Mouse (Mus musculus) megakaryocyte, adult 5-6 weeks (primary cell): ENCODE data around the gene Olfr1344. TPM values are rescaled to one million over a fixed set of nuclear protein-coding genes. Genes with fewer than 3 reads are reported as not detected.

Source experiments
- total RNA-seq, 2 experiments: library from RNA; stranded (forward) in 1 of 2; stranded (reverse) in 1 of 2; fragments of 153-499, 151-499 nt in 1 of 2; fragments of 221-1000, 200-1000 nt in 1 of 2; gene quantifications; 2 replicates each; pipeline versions ENCODE4 v1.2.3 to v1.2.4; 2015 to 2017

Olfr1344 gene
- total RNA-seq, 2 experiments from 2014 or later, result not detected

Other genes starting within 250 kb of the Olfr1344 start
- gene Galp, start 241.6 kb upstream of the Olfr1344 start, total RNA-seq (2015), result not detected in 2 replicates
- not detected in 2 replicates for gene Galp, start 241.6 kb upstream of the Olfr1344 start, total RNA-seq (2017)
- not detected in 2 replicates for gene Zscan5b, start 216.4 kb upstream of the Olfr1344 start, total RNA-seq (2015)
- not detected in 2 replicates for gene Zscan5b, start 216.4 kb upstream of the Olfr1344 start, total RNA-seq (2017)
- not detected in 2 replicates for gene Epp13, start 186.0 kb upstream of the Olfr1344 start, total RNA-seq (2015)
- not detected in 2 replicates for gene Epp13, start 186.0 kb upstream of the Olfr1344 start, total RNA-seq (2017)
- gene Zfp667, start 152.1 kb upstream of the Olfr1344 start, total RNA-seq (2015), result 0.69 and 1.3 TPM in 2 replicates
- gene Zfp667, start 152.1 kb upstream of the Olfr1344 start, total RNA-seq (2017), result 0.99 and 3.0 TPM in 2 replicates
- 0.96 and 1.3 TPM in 2 replicates for gene Zfp583, start 107.4 kb upstream of the Olfr1344 start, total RNA-seq (2015)
- gene Zfp583, start 107.4 kb upstream of the Olfr1344 start, total RNA-seq (2017), result 0.88 and 1.8 TPM in 2 replicates
- 0.13 and 0.21 TPM in 2 replicates for gene Gm3854, start 94.9 kb upstream of the Olfr1344 start, total RNA-seq (2015)
- not detected in 2 replicates for gene Gm3854, start 94.9 kb upstream of the Olfr1344 start, total RNA-seq (2017)
- gene Zfp78, start 75.4 kb upstream of the Olfr1344 start, total RNA-seq (2015), result 2.9 and 4.3 TPM in 2 replicates
- 2.0 and 5.1 TPM in 2 replicates for gene Zfp78, start 75.4 kb upstream of the Olfr1344 start, total RNA-seq (2017)
- gene Zfp28, start 55.4 kb upstream of the Olfr1344 start, total RNA-seq (2015), result 1.5 and 2.5 TPM in 2 replicates
- 0.73 and 0.81 TPM in 2 replicates for gene Zfp28, start 55.4 kb upstream of the Olfr1344 start, total RNA-seq (2017)
- not detected in 2 replicates for gene Smim17, start 40.0 kb upstream of the Olfr1344 start, total RNA-seq (2015)
- not detected in 2 replicates for gene Smim17, start 40.0 kb upstream of the Olfr1344 start, total RNA-seq (2017)
- gene Gm20715, start 28.4 kb upstream of the Olfr1344 start, total RNA-seq (2015), result not detected in 2 replicates
- not detected in 2 replicates for gene Gm20715, start 28.4 kb upstream of the Olfr1344 start, total RNA-seq (2017)
- not detected in 2 replicates for gene Olfr1336, start 17.5 kb downstream of the Olfr1344 start, total RNA-seq (2015)
- gene Olfr1336, start 17.5 kb downstream of the Olfr1344 start, total RNA-seq (2017), result not detected in 2 replicates
- gene Olfr1346, start 28.4 kb downstream of the Olfr1344 start, total RNA-seq (2015), result not detected in 2 replicates
- not detected in 2 replicates for gene Olfr1346, start 28.4 kb downstream of the Olfr1344 start, total RNA-seq (2017)
- gene Olfr5, start 48.3 kb downstream of the Olfr1344 start, total RNA-seq (2015), result not detected in 2 replicates
- not detected in 2 replicates for gene Olfr5, start 48.3 kb downstream of the Olfr1344 start, total RNA-seq (2017)
- not detected in 2 replicates for gene Olfr1347, start 61.1 kb downstream of the Olfr1344 start, total RNA-seq (2015)
- gene Olfr1347, start 61.1 kb downstream of the Olfr1344 start, total RNA-seq (2017), result not detected in 2 replicates
- gene Olfr1348, start 70.1 kb downstream of the Olfr1344 start, total RNA-seq (2015), result not detected in 2 replicates
- not detected in 2 replicates for gene Olfr1348, start 70.1 kb downstream of the Olfr1344 start, total RNA-seq (2017)
- gene Olfr1349, start 84.3 kb downstream of the Olfr1344 start, total RNA-seq (2015), result not detected in 2 replicates
- not detected in 2 replicates for gene Olfr1349, start 84.3 kb downstream of the Olfr1344 start, total RNA-seq (2017)
- gene Olfr1350, start 126.2 kb downstream of the Olfr1344 start, total RNA-seq (2015), result not detected in 2 replicates
- not detected in 2 replicates for gene Olfr1350, start 126.2 kb downstream of the Olfr1344 start, total RNA-seq (2017)